Mouse (Mus musculus) bone marrow macrophage, adult 2 months (primary cell): Measurements from ENCODE around the gene Pamr1.

ENCODE experiments used
- CTCF ChIP-seq: IDR thresholded peaks from 2 replicates; pipeline ENCODE4 v1.5.1; 2012; ENCODE audit warnings: low read depth, mild to moderate bottlenecking, low read length, moderate library complexity
- POLR2A ChIP-seq: IDR thresholded peaks from 2 replicates; pipeline ENCODE4 v1.6.1; 2012; ENCODE audit warnings: mild to moderate bottlenecking, low read depth, low read length, borderline replicate concordance

DNA sequence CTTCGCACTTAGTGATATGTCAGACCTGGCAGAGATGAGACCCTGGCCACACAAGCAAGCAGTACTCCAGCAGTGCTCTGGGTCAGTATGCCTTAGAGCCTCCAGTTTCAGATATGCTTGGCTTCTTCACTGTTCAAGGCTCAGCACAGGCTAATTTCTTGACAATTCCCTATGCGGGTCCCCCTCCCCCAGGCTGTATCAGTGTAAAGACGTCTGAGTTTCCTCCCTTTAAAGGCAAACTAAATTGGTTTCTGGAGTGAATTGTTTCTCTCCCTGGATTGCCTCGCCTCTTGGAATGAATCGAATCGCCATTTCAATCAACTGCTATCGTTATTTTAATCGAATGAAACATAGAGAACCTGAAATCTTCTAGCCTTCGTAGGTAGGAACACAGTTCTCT lies 113.1 kb downstream of the Pamr1 start:
- TF ChIP-seq POLR2A (no peak), CTCF (no peak)
